Mouse (Mus musculus) testis, adult 2 months (tissue): Measurements from ENCODE around the gene Wdr78. TPM values are rescaled to one million over a fixed set of nuclear protein-coding genes. Genes with fewer than 3 reads are reported as not detected.
A peak's percentile ranks its signal among the peaks of the same experiment; 100 is the strongest.

Experiments
- H3K27ac ChIP-seq: fragments of 200-500 bp; 2 replicates; pipeline ENCODE4 v1.5.1; 2012; ENCODE audit warnings: low read depth, low read length; ENCODE audit not compliant: control insufficient read depth, insufficient read depth
- H3K27me3 ChIP-seq: fragments of 200-500 bp; 2 replicates; pipeline ENCODE4 v1.6.1; 2012; ENCODE audit warnings: mild to moderate bottlenecking, low read length, moderate library complexity; ENCODE audit not compliant: control insufficient read depth, insufficient read depth
- H3K36me3 ChIP-seq: fragments of 200-500 bp; 2 replicates; pipeline ENCODE4 v1.6.1; 2012; ENCODE audit warnings: mild to moderate bottlenecking, low read length; ENCODE audit not compliant: control insufficient read depth, insufficient read depth
- H3K4me1 ChIP-seq: fragments of 200-500 bp; 2 replicates; pipeline ENCODE4 v1.6.1; 2012; ENCODE audit warnings: low read length; ENCODE audit not compliant: control insufficient read depth, insufficient read depth
- H3K4me3 ChIP-seq: fragments of 200-500 bp; 2 replicates; pipeline ENCODE4 v1.5.1; 2012; ENCODE audit warnings: low read depth, mild to moderate bottlenecking, low read length, moderate library complexity, mixed read lengths; ENCODE audit not compliant: control insufficient read depth
- CTCF ChIP-seq: fragments of 200-500 bp; IDR thresholded peaks from 2 replicates; pipeline ENCODE4 v1.5.1; 2012; ENCODE audit warnings: low read depth, mild to moderate bottlenecking, inconsistent platforms, low read length, moderate library complexity; ENCODE audit not compliant: control insufficient read depth, insufficient read depth, insufficient replicate concordance
- POLR2A ChIP-seq: fragments of 200-500 bp; IDR thresholded peaks from 2 replicates; pipeline ENCODE4 v1.6.1; 2012; ENCODE audit warnings: low read depth, mild to moderate bottlenecking, inconsistent platforms, low read length, moderate library complexity; ENCODE audit not compliant: control insufficient read depth
- polyA plus RNA-seq: library from polyadenylated mRNA; depleted of rRNA; stranded (reverse); fragments of >200 nt; gene quantifications from 2 replicates; pipeline ENCODE4 v1.2.3, GENCODE M21; 2012

Wdr78 gene
- polyA plus RNA-seq, 1 experiment = 25.2 TPM

DNA sequence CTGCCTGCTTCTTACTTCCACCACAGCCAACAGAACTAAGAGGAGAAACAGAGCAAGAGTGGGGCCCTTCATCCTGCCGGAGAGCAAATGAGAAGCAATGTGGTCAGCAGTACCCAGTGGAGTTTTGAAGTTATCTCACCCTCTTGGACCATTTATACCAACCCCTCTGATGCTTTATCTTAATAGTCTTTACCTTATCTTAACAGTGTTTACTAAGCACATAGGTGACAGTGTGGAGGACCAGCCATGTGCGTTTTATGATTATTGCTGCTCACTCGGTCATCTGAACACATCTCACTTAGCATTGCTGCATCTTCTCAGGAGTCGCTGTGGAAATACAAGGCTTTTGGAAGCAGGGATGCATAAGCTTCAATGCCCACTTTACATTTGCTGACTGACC, 87.7 kb downstream of the Wdr78 start, which contains the start of gene Insl5:
Gene Insl5, minus strand, starts transcription at position 222 of the 400 bp plus-strand sequence.
- TF ChIP-seq POLR2A (no peak), CTCF (no peak)
- Histone ChIP-seq H3K27me3 (no peaks in the 10 kb centered on the region), H3K27ac (no peak within 1 kb of the TSS), H3K36me3 (no peaks in the 10 kb centered on the region), H3K4me1 (no peaks in the 10 kb centered on the region), H3K4me3 (no peak within 1 kb of the TSS)

- Histone ChIP-seq H3K4me1 (no peaks in the 10 kb centered on the region), H3K27ac (no peak overlapping the region), H3K36me3 (no peaks in the 10 kb centered on the region), H3K4me3 (no peak overlapping the region), H3K27me3 (no peaks in the 10 kb centered on the region)
- TF ChIP-seq CTCF (no peak), POLR2A (no peak)
Measured at GRCm38 (mm10) chr4:103013490-103013889, 100.9 kb downstream of the Wdr78 start.

GRCm38 (mm10) chr4:103011823-103012222, 102.5 kb downstream of the Wdr78 start:
- TF ChIP-seq CTCF (no peak), POLR2A (no peak)
- no peaks in the 10 kb centered on the region for H3K4me1 ChIP-seq
- H3K27me3 ChIP-seq = no peaks in the 10 kb centered on the region
- H3K4me3 ChIP-seq = no peak overlapping the region
- H3K36me3 ChIP-seq = no peaks in the 10 kb centered on the region
- H3K27ac ChIP-seq = no peak overlapping the region

DNA sequence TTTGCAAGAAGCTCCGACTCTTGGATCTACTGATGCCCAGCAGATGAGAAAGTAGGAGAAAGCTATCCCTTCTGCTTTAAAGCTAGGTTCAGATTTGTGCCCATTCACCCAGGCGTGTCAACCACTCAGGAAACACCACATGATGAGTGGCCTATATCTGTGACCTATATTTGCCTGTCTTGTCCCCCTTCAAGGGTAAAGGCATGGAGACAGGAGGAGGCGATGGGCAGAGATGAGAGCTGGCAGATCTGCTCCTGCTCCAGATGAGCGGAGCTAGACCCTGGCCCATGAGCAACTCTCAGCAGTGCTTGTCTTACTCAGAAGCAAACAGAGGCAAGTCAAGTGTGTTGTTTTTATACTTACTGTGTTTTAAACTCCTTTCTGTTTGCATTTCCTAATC, 103.6 kb downstream of the Wdr78 start:
- no peak for TF ChIP-seq POLR2A
- no peak for TF ChIP-seq CTCF
- no peaks in the 10 kb centered on the region for H3K27me3 ChIP-seq
- no peak overlapping the region for H3K4me3 ChIP-seq
- no peaks in the 10 kb centered on the region for H3K4me1 ChIP-seq
- H3K36me3 ChIP-seq = no peaks in the 10 kb centered on the region
- H3K27ac ChIP-seq = no peak overlapping the region

DNA sequence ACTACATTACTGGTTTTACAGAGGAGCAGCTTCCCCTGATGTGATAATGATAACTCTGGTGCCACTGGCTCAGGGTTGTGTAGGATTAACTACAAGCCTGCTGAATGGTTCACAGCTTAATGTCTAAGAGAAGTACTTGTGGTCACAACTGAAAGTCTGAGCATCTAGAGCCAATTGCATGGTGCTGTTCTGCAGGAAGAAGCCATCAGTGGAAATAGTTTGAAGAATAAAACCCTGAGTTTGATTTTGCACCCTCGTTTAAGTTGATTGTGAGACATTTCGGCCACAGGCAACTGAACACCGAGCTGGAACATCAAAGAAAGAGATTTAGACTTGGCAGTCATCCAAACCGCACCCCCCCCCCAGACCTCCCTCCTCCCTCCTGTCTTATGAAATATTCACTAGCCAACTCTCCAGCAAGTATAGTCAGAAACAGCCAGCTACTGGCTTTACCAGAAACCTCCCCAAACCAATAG, 107.4 kb downstream of the Wdr78 start:
- TF ChIP-seq POLR2A (no peak), CTCF (no peak)
- no peaks in the 10 kb centered on the region for H3K36me3 ChIP-seq
- no peaks in the 10 kb centered on the region for H3K4me1 ChIP-seq
- H3K4me3 ChIP-seq = no peak overlapping the region
- H3K27ac ChIP-seq = no peak overlapping the region
- no peaks in the 10 kb centered on the region for H3K27me3 ChIP-seq

- no peak overlapping the region for H3K27ac ChIP-seq
- no peaks in the 10 kb centered on the region for H3K27me3 ChIP-seq
- no peaks in the 10 kb centered on the region for H3K36me3 ChIP-seq
- no peak for TF ChIP-seq POLR2A
- no peaks in the 10 kb centered on the region for H3K4me1 ChIP-seq
- H3K4me3 ChIP-seq = peak overlapping the region; percentile 10; the same call in 1 of the 2 replicates
Measured at GRCm38 (mm10) chr4:103006266-103006665, 108.1 kb downstream of the Wdr78 start.

- H3K36me3 ChIP-seq = no peaks in the 10 kb centered on the region
- H3K27ac ChIP-seq = no peak overlapping the region
- peak overlapping the region; percentile 54 for H3K4me3 ChIP-seq
- TF ChIP-seq CTCF (no peak), POLR2A (no peak)
- H3K4me1 ChIP-seq = no peaks in the 10 kb centered on the region
- H3K27me3 ChIP-seq = no peaks in the 10 kb centered on the region
Measured at GRCm38 (mm10) chr4:103005190-103005945, 109.0 kb downstream of the Wdr78 start.

GRCm38 (mm10) chr4:103004681-103005080, 109.7 kb downstream of the Wdr78 start:
- TF ChIP-seq CTCF (no peak), POLR2A (no peak)
- H3K27ac ChIP-seq = no peak overlapping the region

More at GRCm38 (mm10) chr4:103004681-103005080, 109.7 kb downstream of the Wdr78 start:
- Histone ChIP-seq H3K36me3 (no peaks in the 10 kb centered on the region), H3K27me3 (no peaks in the 10 kb centered on the region), H3K4me3 (no peak overlapping the region), H3K4me1 (no peaks in the 10 kb centered on the region)
